Mouse (Mus musculus) G1E-ER4 (cell line): ENCODE measurements around the gene Klhl22. TPM values are rescaled to one million over a fixed set of nuclear protein-coding genes. Genes with fewer than 3 reads are reported as not detected.

Experiments
- GATA1 ChIP-seq: IDR thresholded peaks from one replicate; pipeline ENCODE4 v1.8.0; 2012; ENCODE audit warnings: low read length, inconsistent platforms
- polyA plus RNA-seq: library from polyadenylated mRNA; stranded (reverse); fragments of >175 nt; gene quantifications from 2 replicates; pipeline ENCODE4 v1.2.3, GENCODE M21; 2012

Klhl22 gene
- polyA plus RNA-seq, 1 experiment = not detected

GRCm38 (mm10) chr16:17833681-17834399, 74.4 kb downstream of the Klhl22 start:
- no peak for TF ChIP-seq GATA1

GRCm38 (mm10) chr16:17834543-17834942, 75.1 kb downstream of the Klhl22 start:
- TF ChIP-seq GATA1 = no peak

GRCm38 (mm10) chr16:17835481-17835880, 76.1 kb downstream of the Klhl22 start:
- no peak for TF ChIP-seq GATA1

- TF ChIP-seq GATA1 = no peak
Observed at GRCm38 (mm10) chr16:17838051-17838450, 78.6 kb downstream of the Klhl22 start, which contains the start of gene Car15. Gene Car15 (minus strand): TSS chr16:17838364.

GRCm38 (mm10) chr16:17839976-17840375, 80.6 kb downstream of the Klhl22 start:
- TF ChIP-seq GATA1 = no peak

- TF ChIP-seq GATA1 = no peak
Observed at GRCm38 (mm10) chr16:17842437-17842836, 83.0 kb downstream of the Klhl22 start.

Other genes with a start within 250 kb of the Klhl22 start
- 214 and 234 TPM in 2 replicates for gene Thap7, start 228.5 kb upstream of the Klhl22 start, polyA plus RNA-seq
- gene Lrrc74b, start 198.4 kb upstream of the Klhl22 start, polyA plus RNA-seq = 0.05 TPM in 1 of 2 replicates, not detected in the other
- gene P2rx6, start 197.7 kb upstream of the Klhl22 start, polyA plus RNA-seq = 0.03 TPM in 1 of 2 replicates, not detected in the other
- gene Slc7a4, start 176.4 kb upstream of the Klhl22 start, polyA plus RNA-seq = not detected in 2 replicates
- gene Smpd4, start 140.3 kb upstream of the Klhl22 start, polyA plus RNA-seq = 16.9 and 31.4 TPM in 2 replicates
- 6.1 and 7.5 TPM in 2 replicates for gene Ccdc74a, start 113.1 kb upstream of the Klhl22 start, polyA plus RNA-seq
- gene Med15, start 26.7 kb upstream of the Klhl22 start, polyA plus RNA-seq = 176 and 227 TPM in 2 replicates
- gene Scarf2, start 37.7 kb downstream of the Klhl22 start, polyA plus RNA-seq = not detected in 2 replicates
- not detected in 2 replicates for gene B830017H08Rik, start 73.5 kb downstream of the Klhl22 start, polyA plus RNA-seq
- 0.62 and 1.5 TPM in 2 replicates for gene Car15, start 78.7 kb downstream of the Klhl22 start, polyA plus RNA-seq
- gene Gm20518, start 132.1 kb downstream of the Klhl22 start, polyA plus RNA-seq = 0.28 and 0.68 TPM in 2 replicates
- gene Tssk1, start 134.6 kb downstream of the Klhl22 start, polyA plus RNA-seq = not detected in 2 replicates
- 17.4 and 26.3 TPM in 2 replicates for gene Dgcr2, start 138.9 kb downstream of the Klhl22 start, polyA plus RNA-seq
- not detected in 2 replicates for gene Tssk2, start 139.0 kb downstream of the Klhl22 start, polyA plus RNA-seq
- gene Ess2, start 151.7 kb downstream of the Klhl22 start, polyA plus RNA-seq = 25.9 and 26.0 TPM in 2 replicates
- gene Gsc2, start 155.4 kb downstream of the Klhl22 start, polyA plus RNA-seq = not detected in 2 replicates
- gene Slc25a1, start 168.6 kb downstream of the Klhl22 start, polyA plus RNA-seq = 219 and 287 TPM in 2 replicates
- gene Vpreb2, start 220.8 kb downstream of the Klhl22 start, polyA plus RNA-seq = not detected in 2 replicates